Mouse (Mus musculus): ENCODE data around the gene Disp3.

Gene Disp3

GRCm38 (mm10) chr4:148291849-148292248 lies 4.1 kb upstream of the Disp3 start:
- in situ Hi-C loops (cut with MboI; ENCODE audit: unreplicated experiment in 2 of 2) = no loop called here

DNA sequence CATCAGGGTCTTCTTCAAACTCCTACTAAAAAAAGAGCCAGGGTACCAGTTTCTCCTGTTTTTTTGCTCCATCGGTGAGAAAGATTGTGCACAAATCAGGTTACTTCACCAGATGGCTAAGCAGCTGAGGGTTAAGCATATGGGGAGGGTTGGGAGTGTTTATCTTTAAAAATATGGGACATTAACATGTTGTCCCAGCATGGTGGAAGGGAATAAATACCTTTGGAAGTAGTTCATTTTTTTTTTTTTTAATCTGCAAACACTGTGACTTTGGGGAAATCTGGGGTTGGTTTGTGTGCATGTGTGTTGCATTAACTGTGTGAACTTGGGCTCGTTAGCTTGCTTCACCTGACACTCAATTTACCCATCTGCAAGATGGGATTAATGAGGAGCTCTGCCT lies 3.3 kb upstream of the Disp3 start:
- in situ Hi-C loops (cut with MboI; ENCODE audit: unreplicated experiment in 2 of 2) = no loop called here

DNA sequence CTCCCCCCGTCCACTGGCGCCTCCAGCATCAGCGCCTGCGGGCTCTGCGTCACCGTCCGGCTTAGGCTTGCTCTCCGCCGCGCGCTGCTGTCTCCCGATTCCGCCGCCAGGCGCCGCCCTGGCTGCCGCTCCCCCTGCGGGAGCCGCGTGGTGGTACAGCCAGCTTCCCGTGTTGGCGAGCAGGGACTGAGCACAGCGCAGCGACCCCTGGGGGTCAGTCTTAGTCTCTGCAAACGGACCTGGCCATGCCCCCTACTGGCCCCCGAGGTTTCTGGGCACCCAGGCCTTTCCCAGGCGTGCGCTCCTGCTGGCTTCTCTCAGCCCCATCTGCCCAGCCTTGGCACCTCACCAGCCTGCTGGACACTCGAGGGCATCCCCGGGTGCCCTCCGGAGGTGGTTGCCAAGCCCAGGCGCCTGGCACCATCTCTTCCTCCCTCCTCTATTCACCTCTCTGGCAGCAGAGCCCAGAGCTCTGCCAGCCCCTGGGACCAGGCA lies 337 bp upstream of the Disp3 start:
- in situ Hi-C loops (cut with MboI; ENCODE audit: unreplicated experiment in 2 of 2) = no loop called here

- in situ Hi-C loops (cut with MboI; ENCODE audit: unreplicated experiment in 2 of 2) = no loop called here
Measured at GRCm38 (mm10) chr4:148287041-148287440, 724 bp downstream of the Disp3 start.

DNA sequence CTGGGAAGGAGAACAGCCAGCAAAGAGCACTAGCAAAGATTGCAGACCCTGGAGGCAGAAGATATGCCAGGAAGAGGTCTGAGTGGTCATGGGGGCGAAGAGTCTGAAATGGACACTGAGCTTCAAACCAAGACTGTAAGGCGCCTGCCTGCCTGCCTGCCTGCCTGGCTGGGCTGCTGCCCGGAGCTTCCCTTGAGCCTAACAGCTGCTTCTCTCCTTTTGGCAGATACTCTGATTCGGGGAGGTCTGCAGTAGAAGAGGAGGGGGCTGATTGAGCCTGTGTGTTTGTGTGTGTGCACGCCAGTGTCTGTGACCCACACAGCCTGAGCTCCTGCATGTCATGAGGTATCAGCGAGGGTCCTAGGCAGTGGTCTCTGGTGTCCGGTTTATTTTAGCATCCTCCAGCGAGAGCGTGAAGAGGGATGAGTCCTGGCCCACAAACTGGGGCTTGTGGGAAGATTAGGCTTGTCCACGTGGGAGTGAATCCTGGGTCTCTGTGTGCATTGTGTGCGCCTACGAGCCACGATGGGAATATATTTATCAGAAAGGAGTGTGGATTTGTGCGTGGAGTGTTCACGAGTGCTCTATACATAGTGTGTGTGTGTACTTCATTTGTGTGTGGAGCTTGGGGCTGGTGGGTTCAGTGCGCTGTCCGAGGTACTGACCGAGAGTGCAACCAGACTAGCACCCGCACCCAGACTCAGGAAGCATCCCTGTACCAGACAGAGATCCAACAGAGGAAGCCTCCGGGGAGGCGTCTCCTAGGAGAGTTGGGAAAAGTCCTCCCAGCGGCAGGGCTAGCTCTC lies 1.3 kb downstream of the Disp3 start:
- in situ Hi-C loops (cut with MboI; ENCODE audit: unreplicated experiment in 2 of 2) = no loop called here

GRCm38 (mm10) chr4:148284219-148284618 lies 3.5 kb downstream of the Disp3 start:
- in situ Hi-C loops (cut with MboI; ENCODE audit: unreplicated experiment in 2 of 2) = no loop called here

DNA sequence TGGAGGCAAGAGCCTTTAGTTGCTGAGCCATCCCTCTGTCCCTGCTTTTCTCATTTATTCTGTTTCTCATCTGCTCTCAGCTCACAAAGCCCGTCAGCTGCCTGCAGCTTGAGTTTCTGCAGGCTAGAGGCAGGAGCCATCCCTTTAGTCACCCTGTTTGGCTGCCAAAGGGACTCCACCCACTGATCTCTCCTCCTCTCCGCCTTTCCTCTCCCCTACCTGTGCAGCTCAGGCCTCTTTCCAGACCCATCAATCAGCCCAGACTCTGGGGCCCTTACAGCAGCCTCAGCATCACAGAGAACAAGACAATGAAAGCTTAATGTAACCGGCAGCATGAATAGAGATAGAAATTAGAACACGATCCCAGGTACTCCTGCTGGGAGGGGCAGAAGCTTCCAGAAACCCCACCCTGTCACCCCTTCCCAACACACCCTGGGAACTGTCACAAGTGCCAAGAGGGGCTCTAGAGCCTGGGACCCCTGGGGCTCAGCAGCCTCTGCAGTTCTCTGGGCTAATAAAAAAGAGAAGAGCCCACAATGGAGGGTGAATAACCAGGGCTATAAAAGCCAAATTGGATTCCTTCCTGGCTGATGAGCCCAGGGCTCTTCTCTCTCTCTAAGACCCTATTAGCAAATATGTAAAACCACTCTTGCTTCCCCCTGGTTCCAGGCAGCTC lies 10.8 kb downstream of the Disp3 start:
- in situ Hi-C loops (cut with MboI; ENCODE audit: unreplicated experiment in 2 of 2) = no loop called here

- in situ Hi-C loops (cut with MboI; ENCODE audit: unreplicated experiment in 2 of 2) = no loop called here
Measured at GRCm38 (mm10) chr4:148274671-148275070, 13.1 kb downstream of the Disp3 start.

DNA sequence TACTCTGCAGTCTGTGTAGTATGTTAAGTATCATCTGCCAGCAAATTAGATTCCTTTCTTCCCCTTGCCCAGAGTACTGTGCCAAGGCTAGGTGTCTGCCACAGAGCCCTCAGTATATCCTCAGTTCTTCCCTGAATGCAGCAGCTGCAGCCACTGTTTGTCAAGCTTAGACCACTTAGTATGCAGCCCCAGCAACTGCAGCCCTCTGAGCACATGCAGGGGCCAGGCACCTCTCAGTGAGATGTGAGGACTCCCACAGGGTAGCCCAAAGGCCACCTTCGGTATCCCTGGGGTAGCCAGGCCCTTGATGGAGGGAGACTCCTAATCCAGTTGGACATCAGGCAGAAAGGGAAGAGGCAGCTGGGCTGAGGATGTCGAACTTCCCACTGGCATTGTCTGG lies 14.5 kb downstream of the Disp3 start:
- in situ Hi-C loops (cut with MboI; ENCODE audit: unreplicated experiment in 2 of 2) = no loop called here

- in situ Hi-C loops (cut with MboI; ENCODE audit: unreplicated experiment in 2 of 2) = no loop called here
Measured at GRCm38 (mm10) chr4:148271656-148272055, 16.1 kb downstream of the Disp3 start.

- in situ Hi-C loops (cut with MboI; ENCODE audit: unreplicated experiment in 2 of 2) = no loop called here
Measured at GRCm38 (mm10) chr4:148266973-148267507, 20.7 kb downstream of the Disp3 start.

DNA sequence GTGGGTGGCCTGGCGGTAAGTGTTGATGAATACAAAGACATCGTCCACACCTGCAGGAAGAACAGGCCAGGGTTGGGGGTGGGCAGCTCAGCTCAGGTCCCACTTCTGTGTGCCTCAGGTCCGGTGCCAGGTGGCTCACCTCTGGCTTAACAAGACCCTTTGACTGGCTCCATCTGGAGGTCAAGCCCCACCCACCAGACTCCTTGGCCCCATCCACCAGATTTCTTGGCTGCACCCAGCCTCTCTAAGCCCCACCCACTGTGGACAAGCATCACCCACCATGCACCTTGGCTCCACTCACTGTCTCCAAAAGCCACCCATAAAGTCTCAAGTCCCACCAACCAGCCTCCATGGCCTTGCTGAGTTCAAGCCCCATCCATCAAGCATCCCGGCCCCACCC lies 27.8 kb downstream of the Disp3 start:
- in situ Hi-C loops (cut with MboI; ENCODE audit: unreplicated experiment in 2 of 2) = no loop called here

GRCm38 (mm10) chr4:148249341-148249740 lies 38.4 kb downstream of the Disp3 start:
- in situ Hi-C loops (cut with MboI; ENCODE audit: unreplicated experiment in 2 of 2) = no loop called here

DNA sequence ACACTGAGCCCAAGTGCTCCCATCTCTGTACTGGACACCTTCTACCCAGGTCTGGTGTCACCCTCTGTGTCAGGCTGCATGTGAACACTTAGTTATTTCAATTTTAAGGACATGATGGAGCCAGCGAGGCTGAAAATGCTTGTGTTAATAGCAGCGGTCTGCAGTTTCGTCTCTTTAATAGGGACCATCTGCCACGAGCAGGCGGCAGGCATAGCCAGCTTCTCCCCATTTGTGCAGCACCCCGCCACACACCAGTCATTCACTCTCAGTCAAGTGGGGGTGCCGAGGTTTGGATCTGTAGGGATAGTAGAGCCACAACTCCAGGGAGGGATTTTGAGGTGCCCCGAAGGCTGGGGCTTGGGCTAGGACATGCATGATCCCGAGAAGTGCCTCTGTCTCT lies 47.4 kb downstream of the Disp3 start:
- in situ Hi-C loops (cut with MboI; ENCODE audit: unreplicated experiment in 2 of 2) = no loop called here

DNA sequence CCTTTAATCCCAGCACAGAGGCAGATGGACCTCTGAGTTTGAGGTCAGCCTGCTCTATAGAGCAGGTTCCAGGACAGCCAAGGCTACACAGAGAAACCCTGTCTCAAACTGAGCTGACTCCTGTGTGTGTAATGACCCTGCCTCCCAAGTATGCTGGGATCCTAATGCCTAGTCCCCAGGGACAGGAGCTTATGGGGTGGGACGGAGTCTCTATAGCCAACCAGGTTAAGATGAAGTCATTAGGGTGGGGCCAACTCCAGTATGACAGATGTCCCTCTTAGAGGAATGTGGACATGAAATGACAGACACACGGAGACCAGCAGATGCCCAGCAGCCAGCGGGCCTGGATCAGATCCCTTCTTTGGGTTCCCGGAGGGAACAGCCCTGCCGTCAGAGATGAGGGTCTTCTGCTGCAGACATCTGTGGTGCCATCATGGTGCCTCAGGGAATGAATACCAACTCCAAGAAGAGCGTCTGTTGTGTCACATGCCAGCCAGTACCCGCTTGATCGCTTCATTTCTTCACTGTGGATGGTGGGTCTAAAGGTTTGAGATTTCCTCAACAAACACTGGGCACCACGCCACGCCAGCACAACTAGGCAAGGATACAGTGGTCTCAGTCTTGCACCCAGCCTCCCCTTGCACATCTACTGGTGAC lies 48.2 kb downstream of the Disp3 start:
- in situ Hi-C loops (cut with MboI; ENCODE audit: unreplicated experiment in 2 of 2) = no loop called here

DNA sequence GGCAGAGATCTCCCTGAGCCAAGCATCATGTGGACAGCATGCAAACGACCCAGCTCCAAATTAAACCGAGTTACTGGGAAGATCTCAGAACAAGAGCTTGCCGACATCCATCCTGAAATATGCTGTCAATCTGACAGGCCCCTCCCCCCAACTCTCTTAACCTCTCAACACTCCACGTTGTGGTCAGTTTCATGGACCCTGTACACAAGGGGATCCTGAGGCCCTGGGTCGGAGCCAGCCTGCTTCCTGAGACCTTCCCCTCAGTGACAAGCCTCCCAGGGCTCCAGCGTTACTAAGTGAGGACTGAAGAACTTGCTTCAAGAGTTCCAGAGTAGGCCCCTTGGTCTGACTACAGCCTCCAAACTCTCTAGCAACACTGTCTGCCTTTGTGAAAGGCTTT lies 48.8 kb downstream of the Disp3 start:
- in situ Hi-C loops (cut with MboI; ENCODE audit: unreplicated experiment in 2 of 2) = no loop called here

- in situ Hi-C loops (cut with MboI; ENCODE audit: unreplicated experiment in 2 of 2) = no loop called here
Measured at GRCm38 (mm10) chr4:148238218-148238617, 49.5 kb downstream of the Disp3 start.

- in situ Hi-C loops (cut with MboI; ENCODE audit: unreplicated experiment in 2 of 2) = no loop called here
Measured at GRCm38 (mm10) chr4:148236664-148237063, 51.1 kb downstream of the Disp3 start.

GRCm38 (mm10) chr4:148233061-148233460 lies 54.7 kb downstream of the Disp3 start:
- in situ Hi-C loops (cut with MboI; ENCODE audit: unreplicated experiment in 2 of 2) = no loop called here

DNA sequence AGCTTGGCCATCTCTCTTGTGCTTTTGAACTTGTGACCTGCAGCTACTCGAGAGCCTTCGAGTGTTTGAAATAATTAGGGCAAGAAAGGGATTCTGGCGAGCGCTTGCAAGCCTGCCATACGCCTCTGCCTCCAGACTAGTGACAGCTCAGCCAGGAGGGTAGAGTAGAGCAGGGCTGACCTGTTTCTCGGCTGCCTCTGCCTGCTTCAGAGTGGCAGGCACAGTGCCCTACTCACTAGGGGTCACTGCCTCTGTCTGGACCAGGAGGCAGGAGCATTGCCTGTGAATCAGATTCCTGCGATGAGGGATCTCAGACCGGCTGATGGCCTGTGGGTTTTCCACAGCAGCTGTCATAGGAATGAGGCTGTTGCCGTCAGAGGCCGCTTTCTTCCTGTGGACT lies 55.1 kb downstream of the Disp3 start:
- in situ Hi-C loops (cut with MboI; ENCODE audit: unreplicated experiment in 2 of 2) = no loop called here

- in situ Hi-C loops (cut with MboI; ENCODE audit: unreplicated experiment in 2 of 2) = no loop called here
Measured at GRCm38 (mm10) chr4:148232124-148232523, 55.6 kb downstream of the Disp3 start.

Measured in v-Abl transformed pro-B cells (cell line).